Mouse (Mus musculus) olfactory bulb, adult 2 months (tissue): Measurements from ENCODE around the gene Rap1gap.

Experiments
- CTCF ChIP-seq: fragments of 200-500 bp; IDR thresholded peaks from 2 replicates; pipeline ENCODE4 v1.5.1; 2012; ENCODE audit warnings: low read depth, mild to moderate bottlenecking, low read length, moderate library complexity; ENCODE audit not compliant: insufficient read depth
- POLR2A ChIP-seq: fragments of 200-500 bp; IDR thresholded peaks from 2 replicates; pipeline ENCODE4 v1.6.1; 2012; ENCODE audit warnings: mild to moderate bottlenecking, low read depth, low read length, moderate library complexity; ENCODE audit not compliant: insufficient read depth

- no peak for TF ChIP-seq POLR2A
- TF ChIP-seq CTCF = no peak
Observed at GRCm38 (mm10) chr4:137721563-137721962, 57.0 kb downstream of the Rap1gap start.
